Comparison of ENCODE assay signal across 8 mouse cellular contexts in genomic region chr10:83648131-83649020, GRCm38 (mm10). TPM values are rescaled to one million over a fixed set of nuclear protein-coding genes. Genes with fewer than 3 reads are reported as not detected.
A peak's percentile ranks its signal among the peaks of the same experiment; 100 is the strongest.
DNase-seq lines count a peak whose midpoint lies in the region; ATAC-seq lines count a peak whose summit lies in the region.

TSS of gene Appl2 (minus strand) at chr10:83648738.

- H3K9ac ChIP-seq in hindbrain, embryonic 12.5 days = peak within 1 kb of the TSS; percentile 84

- H3K4me1 ChIP-seq in hindbrain, embryonic 12.5 days = peaks cover 39% of the 10 kb centered on the region

- under 1% methylated on average over 54 of the region's 59 CpGs for WGBS in hindbrain, embryonic 12.5 days

- ATAC-seq in hindbrain, embryonic 12.5 days (ENCODE audit: low FRiP score) = peak; percentile 95

- no peaks in the 10 kb centered on the region for H3K36me3 ChIP-seq in hindbrain, embryonic 12.5 days

- H3K9me3 ChIP-seq in hindbrain, embryonic 12.5 days (replicated peaks) = no peaks in the 10 kb centered on the region

- DNase-seq in Muller cell, postnatal 12 days (ENCODE audit: inconsistent ontology term) = peak; percentile 98
- peak; percentile 97 for DNase-seq in cerebellum, adult 9-10 months
- DNase-seq in frontal cortex, postnatal 14 days (ENCODE audit: low spot score in 2 of 2) = peak; percentile 81 to 86
- DNase-seq in layer of hippocampus, postnatal 14 days (ENCODE audit: low spot score in 2 of 2) = peak; percentile 85 to 94
- DNase-seq in lung, postnatal 10 days = peak; percentile 97
- peak; percentile 93 for DNase-seq in ovary, postnatal 14 days (ENCODE audit: low spot score)
- peak; percentile 12 to 32 for DNase-seq in thymus, postnatal 10 days (ENCODE audit: low spot score in 2 of 2)

- H3K27me3 ChIP-seq in hindbrain, embryonic 12.5 days = no peaks in the 10 kb centered on the region

- peak within 1 kb of the TSS; percentile 83 for H3K4me3 ChIP-seq in hindbrain, embryonic 12.5 days

- H3K4me2 ChIP-seq in hindbrain, embryonic 12.5 days (replicated peaks) = peak within 1 kb of the TSS; percentile 56

- peak within 1 kb of the TSS; percentile 85 for H3K27ac ChIP-seq in hindbrain, embryonic 12.5 days

RNA-seq across cellular contexts. Expression of gene Appl2, which starts in this region (rescaled TPM):
- 58.6 and 64.5 TPM in 2 replicates for polyA plus RNA-seq in hindbrain, embryonic 12.5 days (2016; fragmentation: Nextera tagmentation; extraction: Ambion mirVana)
- 10 to 100 TPM; 52.1 to 57.4 TPM for total RNA-seq in layer of hippocampus, postnatal 14 days (2021)

Comparison
In these comparisons a context has a peak if more than half of its experiments do, and no peak if none do; other contexts are left out.
1. Peak in every context shown above with its lines: DNase-seq, ATAC-seq, H3K4me3 ChIP-seq and H3K27ac ChIP-seq.
2. DNase-seq: peak in every context shown above with its lines; median percentile 98 in Muller cell, postnatal 12 days; 97 in cerebellum, adult 9-10 months; 97 in lung, postnatal 10 days; 93 in ovary, postnatal 14 days; 90 in layer of hippocampus, postnatal 14 days; 84 in frontal cortex, postnatal 14 days; 22 in thymus, postnatal 10 days.